In the genomic region with DNA sequence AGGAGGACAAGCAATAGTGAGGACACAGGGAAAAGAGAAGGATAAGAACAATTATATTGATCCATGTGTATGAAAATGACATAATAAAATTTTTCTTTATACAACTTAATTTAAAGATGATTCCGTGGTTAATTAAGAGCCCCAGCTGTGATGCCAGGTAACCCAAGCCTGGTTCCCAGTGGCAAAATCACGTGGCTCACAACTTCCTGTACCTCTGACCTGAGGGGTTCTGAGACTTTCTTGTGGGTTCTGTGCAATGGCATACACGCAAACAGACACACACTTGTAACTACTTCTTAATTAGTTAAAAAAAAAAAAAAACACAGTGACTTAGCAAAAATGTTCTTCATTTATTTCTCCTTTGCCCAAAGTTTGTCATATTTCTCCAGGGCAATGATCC, we compare ENCODE assay signal across 26 mouse cellular contexts. TPM values are rescaled to one million over a fixed set of nuclear protein-coding genes. Genes with fewer than 3 reads are reported as not detected.
DNase-seq lines count a peak whose midpoint lies in the region; ATAC-seq and TF ChIP-seq lines count a peak whose summit lies in the region.
"Had no signal": no experiment of that assay in that cellular context is flagged by ENCODE, and none has a peak within 500 bp of the region (broad histone marks: within the 10 kb centered on the region; RNA-seq: fewer than 3 reads in every experiment).

No protein-coding gene starts in this region.

- no peak for TF ChIP-seq EP300 in MEL (IDR thresholded peaks at IDR 0.05; ENCODE audit: low read depth in 1 of 2, low read length in 2 of 2)

- H3K79me2 ChIP-seq in MEL (ENCODE audit: control insufficient read depth, insufficient read depth, low read length, poor library complexity): no peaks in the 10 kb centered on the region

- H3K4me2 ChIP-seq in forebrain, embryonic 12.5 days: no peak overlapping the region
- H3K4me2 ChIP-seq: embryonic facial prominence, embryonic 12.5 days; embryonic facial prominence, embryonic 15.5 days; forebrain, embryonic 15.5 days; heart, embryonic 13.5 days; hindbrain, embryonic 14.5 days had no signal

- H3K36me3 ChIP-seq in MEL (ENCODE audit: control insufficient read depth in 1 of 2, insufficient read depth in 2 of 2, low read length in 2 of 2): no peaks in the 10 kb centered on the region
- no peaks in the 10 kb centered on the region for H3K36me3 ChIP-seq in forebrain, embryonic 12.5 days (replicated peaks)
- H3K36me3 ChIP-seq: embryonic facial prominence, embryonic 12.5 days; embryonic facial prominence, embryonic 15.5 days; forebrain, embryonic 15.5 days; G1E; heart, embryonic 10.5 days; heart, embryonic 13.5 days had no signal

- peaks cover 1 to 4% of the 10 kb centered on the region in 2 experiments; a peak in 2 of 4 replicates for H3K27me3 ChIP-seq in MEL (ENCODE audit: control insufficient read depth in 1 of 2, insufficient read depth in 2 of 2, low read length in 2 of 2)
- no peaks in the 10 kb centered on the region for H3K27me3 ChIP-seq in forebrain, embryonic 12.5 days
- H3K27me3 ChIP-seq: CH12.LX; embryonic facial prominence, embryonic 12.5 days; embryonic facial prominence, embryonic 15.5 days; forebrain, embryonic 15.5 days; heart, embryonic 13.5 days had no signal

- H3K4me1 ChIP-seq in MEL (ENCODE audit: control insufficient read depth in 1 of 2, insufficient read depth in 2 of 2, low read length in 2 of 2): no peaks in the 10 kb centered on the region
- H3K4me1 ChIP-seq in forebrain, embryonic 12.5 days: no peaks in the 10 kb centered on the region
- H3K4me1 ChIP-seq: embryonic facial prominence, embryonic 12.5 days; embryonic facial prominence, embryonic 15.5 days; forebrain, embryonic 15.5 days; heart, embryonic 10.5 days; heart, embryonic 13.5 days had no signal

- no peak overlapping the region for H3K9ac ChIP-seq in MEL (ENCODE audit: control insufficient read depth, low read depth, low read length, poor library complexity, severe bottlenecking)
- H3K9ac ChIP-seq in forebrain, embryonic 12.5 days: no peak overlapping the region
- H3K9ac ChIP-seq: embryonic facial prominence, embryonic 12.5 days; embryonic facial prominence, embryonic 15.5 days; forebrain, embryonic 15.5 days; heart, embryonic 13.5 days; hindbrain, embryonic 14.5 days had no signal

- no peak for ATAC-seq in forebrain, embryonic 12.5 days (ENCODE audit: low FRiP score)
- ATAC-seq: activated CD4-positive, CD25-positive, alpha-beta regulatory T cell, adult 4 months; forebrain, embryonic 15.5 days; hindbrain, postnatal 0 days; inflammation-experienced regulatory T-cells, adult 6 months had no signal

- no peak for TF ChIP-seq CTCF in MEL (IDR thresholded peaks at IDR 0.05 in 2 of 3, conservative IDR thresholded peaks at IDR 0.05 in 1 of 3; ENCODE audit: control insufficient read depth in 1 of 3, insufficient read depth in 1 of 3, low read depth in 2 of 3, low read length in 3 of 3, poor library complexity in 1 of 3, severe bottlenecking in 1 of 3)

- no peak for TF ChIP-seq RAD21 in MEL (IDR thresholded peaks at IDR 0.05; ENCODE audit: low read depth, low read length)

- no peak for TF ChIP-seq POLR2A in MEL (IDR thresholded peaks at IDR 0.05; ENCODE audit: control insufficient read depth in 1 of 2, insufficient read depth in 1 of 2, low read depth in 1 of 2, low read length in 2 of 2, poor library complexity in 1 of 2)

- 79% methylated on average over 3 of the region's 3 CpGs for WGBS in forebrain, embryonic 12.5 days

- no peak overlapping the region for H3K27ac ChIP-seq in MEL (ENCODE audit: control insufficient read depth, low read depth, low read length)
- H3K27ac ChIP-seq in forebrain, embryonic 12.5 days: no peak overlapping the region
- H3K27ac ChIP-seq: embryonic facial prominence, embryonic 12.5 days; embryonic facial prominence, embryonic 15.5 days; forebrain, embryonic 15.5 days; heart, adult 2 months; heart, embryonic 10.5 days; heart, embryonic 13.5 days; hindbrain, embryonic 14.5 days; hindbrain, postnatal 0 days had no signal

- no peaks in the 10 kb centered on the region for H3K9me3 ChIP-seq in MEL (replicated peaks; ENCODE audit: insufficient read depth, low read length)
- no peaks in the 10 kb centered on the region for H3K9me3 ChIP-seq in forebrain, embryonic 12.5 days
- H3K9me3 ChIP-seq: embryonic facial prominence, embryonic 12.5 days; embryonic facial prominence, embryonic 15.5 days; forebrain, embryonic 15.5 days; G1E; heart, embryonic 10.5 days; heart, embryonic 13.5 days had no signal

- no peak overlapping the region for H3K4me3 ChIP-seq in MEL (ENCODE audit: control insufficient read depth in 1 of 2, insufficient read depth in 1 of 2, low read depth in 2 of 2, low read length in 2 of 2)
- no peak overlapping the region for H3K4me3 ChIP-seq in forebrain, embryonic 12.5 days (replicated peaks)
- H3K4me3 ChIP-seq: embryonic facial prominence, embryonic 12.5 days; embryonic facial prominence, embryonic 15.5 days; forebrain, embryonic 15.5 days; heart, adult 2 months; heart, embryonic 10.5 days; heart, embryonic 13.5 days had no signal

- no peak for DNase-seq in MEL (ENCODE audit: low read depth, low spot score)
- peak; percentile 10 for DNase-seq in T-cell, adult 2 months (ENCODE audit: low spot score)
- DNase-seq in thymus, postnatal 10 days (ENCODE audit: low spot score in 2 of 2): peak; percentile 36 to 40
- DNase-seq in thymus, postnatal 36 days: peak; percentile 28 to 50
- DNase-seq in layer of hippocampus, adult 9-11 months: no peak
- DNase-seq: adrenal gland, adult 8-10 months; adrenal gland, postnatal 36 days; cerebellum, adult 18-20 months; cerebellum, adult 9-10 months; cerebellum, postnatal 14 days; gastrocnemius, postnatal 25 days; heart, adult 2 months; heart, postnatal 14 days; heart, postnatal 4 days had no signal

TF ChIP-seq in MEL, 35 proteins besides CTCF, POLR2A, EP300 and RAD21:
- peak; percentile 27; the same call in 1 of the 2 replicates for TF ChIP-seq USF1 (IDR thresholded peaks at IDR 0.05; ENCODE audit: low read depth, low read length)
- no peak for TF ChIP-seq USF2 (IDR thresholded peaks at IDR 0.05; ENCODE audit: borderline replicate concordance in 1 of 2, insufficient read depth in 1 of 2, low read depth in 1 of 2, low read length in 2 of 2)

RNA-seq across cellular contexts. Expression of a gene that starts 57.2 kb away (rescaled TPM):
- total RNA-seq in MEL (2012; rRNA removed): 18.1 and 29.3 TPM in 2 replicates
- 10 to 100 TPM in 1 of 2 experiments, not detected in 1; 37.4 TPM for polyA plus RNA-seq in MEL (2012; ENCODE audit: insufficient read depth in 1 of 2, insufficient read length in 2 of 2, low read depth in 1 of 2, low replicate concordance in 2 of 2, missing spikeins in 1 of 2)
- 20.6 and 27.0 TPM in 2 replicates for polyA plus RNA-seq in forebrain, embryonic 12.5 days (2016; fragmentation: Nextera tagmentation; extraction: Ambion mirVana)

Comparison
In these comparisons a context has a peak if more than half of its experiments do, and no peak if none do; other contexts are left out.
1. DNase-seq: peak in T-cell, adult 2 months (single experiment), thymus, postnatal 10 days (2 of 2) and thymus, postnatal 36 days (2 of 2); none in MEL (single experiment) and layer of hippocampus, adult 9-11 months (single experiment).